Mouse (Mus musculus) forebrain, embryonic 16.5 days (tissue): ENCODE measurements around the gene Hapln4. TPM values are rescaled to one million over a fixed set of nuclear protein-coding genes. Genes with fewer than 3 reads are reported as not detected.
A peak's percentile ranks its signal among the peaks of the same experiment; 100 is the strongest.

ENCODE experiments used
- ATAC-seq: fragments of 200-750 bp; cut with Nextera tagmentation; 2 replicates; pipeline ENCODE4 v1.8.0; 2017; ENCODE audit warnings: mild to moderate bottlenecking, moderate library complexity
- H3K27ac ChIP-seq: fragments of 300-500 bp; sonication (generic); 2 replicates; pipeline ENCODE4 v1.5.1; 2014; ENCODE audit warnings: low read length, control low read depth
- H3K27me3 ChIP-seq: fragments of 300-500 bp; sonication (generic); replicated peaks from 2 replicates; pipeline ENCODE4 v1.6.1; 2014; ENCODE audit warnings: low read length; ENCODE audit not compliant: control insufficient read depth, insufficient read depth
- H3K36me3 ChIP-seq: fragments of 300-500 bp; sonication (generic); 2 replicates; pipeline ENCODE4 v1.6.1; 2014; ENCODE audit not compliant: control insufficient read depth, insufficient read depth
- H3K4me1 ChIP-seq: fragments of 300-500 bp; sonication (generic); replicated peaks from 2 replicates; pipeline ENCODE4 v1.6.1; 2014; ENCODE audit warnings: low read length; ENCODE audit not compliant: control insufficient read depth, insufficient read depth
- H3K4me2 ChIP-seq: fragments of 300-500 bp; sonication (generic); 2 replicates; pipeline ENCODE4 v1.6.1; 2014; ENCODE audit warnings: mild to moderate bottlenecking, low read length, control low read depth
- H3K4me3 ChIP-seq: fragments of 300-500 bp; sonication (generic); replicated peaks from 2 replicates; pipeline ENCODE4 v1.5.1; 2014; ENCODE audit warnings: mild to moderate bottlenecking, low read length, control low read depth
- H3K9ac ChIP-seq: fragments of 300-500 bp; sonication (generic); replicated peaks from 2 replicates; pipeline ENCODE4 v1.6.1; 2014; ENCODE audit warnings: low read depth, low read length, control low read depth
- H3K9me3 ChIP-seq: fragments of 300-500 bp; sonication (generic); 2 replicates; pipeline ENCODE4 v1.6.1; 2016; ENCODE audit warnings: low read length; ENCODE audit not compliant: control insufficient read depth
- WGBS: fragments of 180-500 bp; shearing (Covaris S2); extraction: QIAGEN DNeasy Blood & Tissue Kit; methylation state at CpG from one replicate; pipeline ENCODE4 v1.1.7; 2014; 5-methylcytosine and 5-hydroxymethylcytosine counted together
- polyA plus RNA-seq: library from polyadenylated mRNA; unstranded; fragments of >200 nt; fragmentation: Nextera tagmentation; extraction: Ambion mirVana; gene quantifications from 2 replicates; pipeline ENCODE4 v1.2.1, GENCODE M21; 2015

Hapln4 gene
- polyA plus RNA-seq, 1 experiment from 2014 or later, result 0.63 TPM

DNA sequence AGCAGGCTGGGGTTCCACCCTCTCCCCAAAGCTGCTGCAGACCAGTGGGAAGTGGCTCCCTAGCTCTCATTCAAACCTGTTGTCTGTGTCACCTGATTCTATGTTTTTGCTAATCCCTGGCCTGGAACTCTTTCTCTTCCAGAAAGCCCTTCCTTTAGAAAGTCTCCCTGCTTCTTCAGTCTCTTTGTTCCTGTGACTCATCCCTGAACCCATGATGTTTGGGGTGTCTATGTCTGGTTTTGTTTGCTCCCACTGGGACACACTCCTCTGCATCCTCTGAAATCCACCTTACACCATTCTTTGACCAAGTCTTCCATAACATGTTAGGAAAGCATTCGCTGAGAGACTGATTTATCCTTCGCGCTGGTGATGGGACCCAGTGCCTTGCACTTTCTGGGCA, 46.8 kb downstream of the Hapln4 start:
- Histone ChIP-seq H3K4me3 (no peak overlapping the region), H3K27me3 (no peaks in the 10 kb centered on the region), H3K9me3 (no peaks in the 10 kb centered on the region), H3K9ac (no peak overlapping the region), H3K27ac (peak overlapping the region; percentile 71), H3K36me3 (peaks cover 9% of the 10 kb centered on the region), H3K4me1 (peaks cover 30% of the 10 kb centered on the region), H3K4me2 (no peak overlapping the region)
- 92% methylated on average over 3 of the region's 3 CpGs for WGBS
- ATAC-seq, result no peak

DNA sequence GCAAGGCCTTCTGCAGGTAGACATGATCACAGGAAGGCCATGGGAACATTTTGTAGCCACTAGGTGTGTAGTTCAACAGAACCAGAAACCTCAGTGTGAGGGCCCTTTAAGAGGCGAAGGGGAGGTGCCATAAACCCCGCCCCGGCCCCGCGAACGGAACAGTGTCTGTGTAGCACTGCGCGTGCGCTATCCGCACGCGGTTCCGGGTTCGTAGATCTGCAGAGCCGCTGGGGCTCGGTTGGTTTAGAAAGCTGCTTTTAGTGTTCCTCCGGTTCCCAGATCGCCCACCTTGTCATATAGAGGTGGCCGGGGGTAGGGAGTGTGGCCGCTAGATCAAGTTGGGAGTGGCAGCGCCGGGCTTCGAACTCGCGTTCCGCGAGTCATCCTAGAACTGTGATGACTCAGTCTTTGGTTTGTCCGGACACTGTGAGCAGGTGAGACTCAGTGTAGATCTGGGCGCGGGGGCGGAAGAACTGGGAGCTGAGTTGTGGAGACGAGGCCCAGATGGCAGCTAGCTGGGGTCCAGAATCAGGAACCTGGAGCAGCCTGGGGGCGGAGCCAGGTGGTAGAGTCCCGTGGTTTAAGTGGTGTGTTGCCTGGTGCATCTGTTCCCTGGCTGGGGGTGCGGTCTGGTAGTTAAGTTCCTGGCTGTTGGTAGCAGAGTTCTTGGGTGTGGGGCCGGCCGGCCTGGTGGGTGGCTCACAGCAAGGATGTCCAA, 48.1 kb downstream of the Hapln4 start, which contains the start of gene Nr2c2ap:
Nr2c2ap (plus strand) TSS at position 168 of the 718 bp plus-strand sequence.
- H3K27me3 ChIP-seq, result no peaks in the 10 kb centered on the region
- peak within 1 kb of the TSS; percentile 71 for H3K27ac ChIP-seq
- peak; percentile 85 for ATAC-seq

DNA sequence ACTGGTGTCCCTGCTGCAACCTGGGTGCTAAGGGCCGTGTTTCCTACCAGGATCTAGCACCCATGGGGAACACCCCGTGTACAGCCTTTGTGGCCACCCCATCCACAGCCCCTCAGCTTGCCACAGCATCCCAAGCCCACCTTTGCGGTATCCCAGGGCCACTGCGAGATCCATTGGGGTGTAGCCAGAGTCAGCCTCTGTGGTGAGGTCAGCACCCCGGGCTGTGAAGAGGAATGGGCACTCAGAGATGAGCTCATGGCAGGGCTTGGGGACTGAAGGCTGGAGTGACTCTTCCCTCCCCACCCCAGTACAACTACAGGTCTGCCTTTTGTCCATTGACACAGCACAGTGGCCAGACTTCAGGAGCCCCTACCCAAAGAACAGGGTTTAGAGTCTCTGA, 50.8 kb downstream of the Hapln4 start:
- no peak for ATAC-seq
- Histone ChIP-seq H3K36me3 (peaks cover 15% of the 10 kb centered on the region), H3K4me2 (no peak overlapping the region), H3K9ac (no peak overlapping the region), H3K9me3 (no peaks in the 10 kb centered on the region), H3K4me3 (no peak overlapping the region), H3K4me1 (peaks cover 30% of the 10 kb centered on the region), H3K27me3 (no peaks in the 10 kb centered on the region), H3K27ac (no peak overlapping the region)
- WGBS, result 89% methylated on average over 5 of the region's 5 CpGs

More for the DNA sequence above, 48.1 kb downstream of the Hapln4 start, which contains the start of gene Nr2c2ap:
- H3K9me3 ChIP-seq, result no peaks in the 10 kb centered on the region
- H3K4me3 ChIP-seq, result peak within 1 kb of the TSS; percentile 80
- peaks cover 15% of the 10 kb centered on the region for H3K36me3 ChIP-seq
- peak within 1 kb of the TSS; percentile 63 for H3K9ac ChIP-seq
- peak within 1 kb of the TSS; percentile 61 for H3K4me2 ChIP-seq
- H3K4me1 ChIP-seq, result peaks cover 30% of the 10 kb centered on the region
- WGBS, result under 1% methylated on average over 37 of the region's 37 CpGs

DNA sequence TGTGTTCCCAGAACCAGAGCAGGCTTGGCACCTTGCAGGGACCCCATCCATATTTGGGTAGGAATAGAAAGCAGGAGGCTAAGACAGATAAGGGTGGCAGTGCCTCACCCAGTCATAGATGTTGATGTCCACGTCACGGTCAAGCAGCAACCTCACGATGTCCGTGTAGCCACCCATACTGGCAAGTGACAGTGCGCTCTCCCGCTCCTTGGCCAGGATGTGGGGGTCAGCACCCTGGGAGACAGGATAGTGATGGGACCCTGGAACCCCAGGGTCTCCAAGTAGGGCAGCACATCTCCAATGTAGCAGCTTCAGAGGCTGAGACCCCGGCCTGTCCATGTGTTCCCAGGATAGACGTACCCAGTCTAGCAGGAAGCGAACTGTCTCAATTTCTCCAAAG, 51.7 kb downstream of the Hapln4 start:
- Histone ChIP-seq H3K9ac (no peak overlapping the region), H3K4me2 (no peak overlapping the region), H3K4me1 (peaks cover 25% of the 10 kb centered on the region), H3K9me3 (no peaks in the 10 kb centered on the region), H3K4me3 (no peak overlapping the region), H3K27me3 (no peaks in the 10 kb centered on the region), H3K27ac (no peak overlapping the region), H3K36me3 (peaks cover 15% of the 10 kb centered on the region)
- WGBS, result 93% methylated on average over 9 of the region's 9 CpGs
- ATAC-seq, result no peak

DNA sequence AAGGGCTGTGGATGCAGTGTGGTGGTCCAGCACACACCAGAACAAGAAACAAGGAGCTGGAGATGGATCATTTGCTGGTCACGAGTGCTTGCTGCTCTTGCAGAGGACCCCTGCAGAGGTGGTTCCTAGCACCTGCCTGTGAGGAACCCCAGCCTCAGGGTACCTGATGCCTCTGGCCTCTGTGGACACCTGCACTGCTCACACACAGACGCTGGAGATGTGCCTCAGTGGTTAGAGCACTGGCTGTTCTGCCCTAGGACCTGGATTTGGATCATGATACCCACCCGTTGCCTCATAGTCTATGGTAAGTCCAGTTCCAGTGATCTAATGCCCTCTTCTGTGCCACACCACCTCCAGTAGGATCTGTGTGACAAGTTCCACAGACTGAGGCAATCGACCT, 53.3 kb downstream of the Hapln4 start:
- Histone ChIP-seq H3K4me3 (no peak overlapping the region), H3K9ac (no peak overlapping the region), H3K9me3 (no peaks in the 10 kb centered on the region), H3K36me3 (peaks cover 15% of the 10 kb centered on the region), H3K27ac (no peak overlapping the region), H3K4me1 (peaks cover 28% of the 10 kb centered on the region), H3K27me3 (no peaks in the 10 kb centered on the region), H3K4me2 (no peak overlapping the region)
- ATAC-seq, result no peak
- WGBS, result 89% methylated on average over 4 of the region's 4 CpGs

DNA sequence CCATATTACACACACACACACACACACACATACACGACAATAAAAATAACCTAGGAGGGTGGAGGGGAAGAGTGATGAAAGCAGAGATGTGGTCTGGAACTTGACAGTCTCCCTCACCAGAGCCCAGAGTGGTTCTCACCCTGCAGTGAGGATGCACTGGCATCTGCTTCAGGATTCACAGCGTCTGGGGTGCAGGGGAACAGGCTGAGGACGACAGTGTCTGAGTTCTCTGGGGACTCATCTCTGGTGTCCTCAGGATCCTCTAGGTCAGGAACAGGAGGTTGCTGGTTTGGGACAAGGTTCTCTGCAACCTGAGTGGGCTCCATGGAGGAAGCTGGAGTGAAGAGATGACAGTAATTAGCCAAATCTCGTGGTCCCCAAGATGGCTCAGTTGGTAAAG, 54.6 kb downstream of the Hapln4 start:
- no peaks in the 10 kb centered on the region for H3K27me3 ChIP-seq
- peaks cover 21% of the 10 kb centered on the region for H3K4me1 ChIP-seq
- ATAC-seq, result no peak
- H3K36me3 ChIP-seq, result peaks cover 16% of the 10 kb centered on the region
- 80% methylated on average over 4 of the region's 4 CpGs for WGBS
- H3K4me2 ChIP-seq, result peak overlapping the region; percentile 65; the same call in 1 of the 2 replicates
- no peak overlapping the region; the same call in 1 of the 2 replicates for H3K9ac ChIP-seq
- H3K9me3 ChIP-seq, result no peaks in the 10 kb centered on the region
- no peak overlapping the region for H3K27ac ChIP-seq
- no peak overlapping the region for H3K4me3 ChIP-seq

DNA sequence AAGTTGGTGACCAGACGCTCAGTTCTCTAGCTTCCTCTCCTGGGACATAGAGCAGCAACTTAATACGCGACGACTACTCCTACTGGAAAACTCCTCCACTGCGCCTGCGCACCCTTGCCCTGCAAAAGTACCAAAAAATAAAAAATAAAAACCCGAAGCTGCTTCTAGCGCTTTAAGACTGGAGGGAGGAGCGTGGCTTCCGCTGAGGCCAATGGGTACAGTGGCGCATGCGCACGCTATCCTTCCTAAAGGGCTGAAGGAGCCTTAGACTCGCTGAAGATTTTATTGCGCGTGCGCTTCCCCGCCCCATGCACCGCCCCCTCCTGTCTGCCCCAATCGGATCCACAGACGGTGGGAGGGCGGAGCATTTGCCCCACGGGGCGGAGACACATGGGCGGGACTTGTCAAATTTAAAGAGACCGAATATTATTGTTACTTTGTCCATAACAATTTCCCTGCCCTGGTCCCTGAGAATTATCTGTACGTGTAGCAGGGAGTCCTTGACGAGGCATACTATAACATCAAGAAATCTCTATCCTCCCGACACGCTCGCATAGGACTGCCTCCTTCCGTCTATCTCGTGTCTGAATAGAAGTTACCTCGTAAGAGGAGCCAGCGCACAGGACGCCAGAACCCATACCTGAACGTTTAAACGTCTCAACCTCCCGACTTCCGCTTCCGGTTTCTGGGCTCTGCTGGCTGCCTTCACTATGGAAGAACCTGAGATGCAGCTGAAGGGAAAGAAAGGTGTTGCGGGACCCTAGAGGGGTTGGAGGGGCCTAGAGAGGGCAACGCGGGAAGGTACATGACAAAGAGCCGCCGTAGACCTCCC, 56.0 kb downstream of the Hapln4 start, which contains the start of the genes Rfxank, Borcs8 and Mef2b:
Rfxank (minus strand) TSS at position 129 of the 832 bp plus-strand sequence.
Borcs8 (plus strand) TSS at position 474 of the 832 bp plus-strand sequence.
Mef2b (plus strand) TSS at position 686 of the 832 bp plus-strand sequence.
- WGBS, result under 1% methylated on average over 46 of the region's 46 CpGs
- Histone ChIP-seq H3K4me1 (peaks cover 21% of the 10 kb centered on the region), H3K4me3 (peak within 1 kb of the TSS; percentile 95), H3K27ac (peak within 1 kb of the TSS; percentile 92), H3K9me3 (no peaks in the 10 kb centered on the region), H3K9ac (peak within 1 kb of the TSS; percentile 93), H3K36me3 (peaks cover 16% of the 10 kb centered on the region), H3K27me3 (no peaks in the 10 kb centered on the region), H3K4me2 (peak within 1 kb of the TSS; percentile 95)
- peak; percentile 97 for ATAC-seq

DNA sequence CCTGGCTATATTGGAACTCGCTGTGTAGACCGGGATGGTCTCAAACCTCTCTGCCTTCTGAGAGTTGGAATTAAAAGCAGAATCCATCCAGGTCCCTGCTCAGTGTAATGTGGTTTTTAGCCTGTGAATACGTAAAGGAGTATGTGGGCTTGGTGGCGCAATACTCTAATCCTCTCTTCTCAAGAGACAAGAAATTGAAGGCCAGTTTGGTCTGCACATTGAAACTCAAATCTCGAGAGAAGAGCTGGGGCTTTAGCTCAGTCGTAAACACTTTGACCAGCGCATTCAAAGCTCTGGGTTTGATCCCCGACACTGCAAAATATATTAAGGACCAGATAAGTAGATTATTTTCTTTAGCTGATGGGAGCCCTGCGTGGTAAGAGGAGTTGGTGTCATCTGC, 56.7 kb downstream of the Hapln4 start:
- no peaks in the 10 kb centered on the region for H3K27me3 ChIP-seq
- ATAC-seq, result no peak
- H3K9me3 ChIP-seq, result no peaks in the 10 kb centered on the region
- 12% methylated on average over 9 of the region's 9 CpGs for WGBS
- H3K4me2 ChIP-seq, result peak overlapping the region; percentile 95
- peak overlapping the region; percentile 93 for H3K9ac ChIP-seq
- peaks cover 21% of the 10 kb centered on the region for H3K4me1 ChIP-seq
- peak overlapping the region; percentile 92 for H3K27ac ChIP-seq
- H3K36me3 ChIP-seq, result peaks cover 15% of the 10 kb centered on the region
- peak overlapping the region; percentile 95 for H3K4me3 ChIP-seq
